Mouse (Mus musculus): Measurements from ENCODE around the gene Satb1. TPM values are rescaled to one million over a fixed set of nuclear protein-coding genes. Genes with fewer than 3 reads are reported as not detected.

Satb1 gene
- polyA plus RNA-seq, 1 experiment from 2014 or later = 6.0 TPM

DNA sequence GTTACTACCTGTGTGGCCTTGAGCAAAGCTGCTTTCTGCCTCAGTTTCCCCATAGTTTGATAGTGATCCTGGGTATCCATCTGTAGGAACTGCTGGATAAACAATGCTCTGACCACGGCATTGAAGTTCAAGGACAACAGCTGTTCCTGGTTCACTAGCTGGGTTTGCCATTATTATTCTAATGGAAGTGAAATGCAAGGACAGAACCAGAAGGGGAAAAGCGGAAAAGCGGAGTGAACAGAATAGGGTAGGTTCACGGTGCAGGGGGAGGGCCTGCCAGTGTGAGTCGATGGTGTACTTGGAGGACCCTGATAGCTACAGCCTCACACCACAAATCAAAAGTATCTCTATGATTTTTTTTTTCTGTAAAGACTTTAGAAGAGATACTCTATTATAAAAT, 6.4 kb upstream of the Satb1 start:
- no peak overlapping the region for H3K4me3 ChIP-seq (replicated peaks)
- no peak overlapping the region for H3K4me2 ChIP-seq
- no peaks in the 10 kb centered on the region for H3K4me1 ChIP-seq
- WGBS = 78% methylated on average over 5 of the region's 5 CpGs
- ATAC-seq (ENCODE audit: insufficient read depth, low FRiP score, low read depth) = no peak
- no peaks in the 10 kb centered on the region for H3K36me3 ChIP-seq
- H3K27me3 ChIP-seq (replicated peaks) = peaks cover 8% of the 10 kb centered on the region; the same call in 1 of the 2 replicates
- H3K9ac ChIP-seq = no peak overlapping the region
- H3K27ac ChIP-seq = no peak overlapping the region
- H3K9me3 ChIP-seq = no peaks in the 10 kb centered on the region

DNA sequence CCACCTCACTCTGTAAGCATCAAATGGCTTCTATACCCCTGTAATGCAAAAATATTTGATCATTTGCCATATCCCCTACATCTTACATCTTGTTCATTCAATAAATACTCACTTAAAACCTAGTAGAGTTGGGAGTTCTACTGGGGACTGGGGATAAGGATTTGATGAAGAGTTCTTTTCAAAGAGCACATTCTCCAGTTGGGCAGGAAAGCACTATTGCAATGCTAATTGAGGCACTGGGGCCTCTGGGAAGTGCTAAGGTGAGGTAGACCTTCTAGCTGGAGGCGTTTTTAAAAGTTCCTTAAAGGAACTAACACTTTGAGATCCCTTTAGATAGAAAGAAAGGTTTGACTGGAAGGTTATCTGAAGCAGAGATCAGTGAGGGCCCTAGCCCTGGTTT, 3.8 kb upstream of the Satb1 start:
- Histone ChIP-seq H3K4me2 (no peak overlapping the region), H3K27me3 (replicated peaks) (peaks cover 27% of the 10 kb centered on the region), H3K4me3 (replicated peaks) (no peak overlapping the region), H3K9me3 (no peaks in the 10 kb centered on the region), H3K27ac (no peak overlapping the region), H3K9ac (no peak overlapping the region), H3K4me1 (peaks cover 9% of the 10 kb centered on the region), H3K36me3 (no peaks in the 10 kb centered on the region)
- ATAC-seq (ENCODE audit: insufficient read depth, low FRiP score, low read depth) = no peak
- WGBS = 6% methylated on average over 1 of the region's 1 CpGs

DNA sequence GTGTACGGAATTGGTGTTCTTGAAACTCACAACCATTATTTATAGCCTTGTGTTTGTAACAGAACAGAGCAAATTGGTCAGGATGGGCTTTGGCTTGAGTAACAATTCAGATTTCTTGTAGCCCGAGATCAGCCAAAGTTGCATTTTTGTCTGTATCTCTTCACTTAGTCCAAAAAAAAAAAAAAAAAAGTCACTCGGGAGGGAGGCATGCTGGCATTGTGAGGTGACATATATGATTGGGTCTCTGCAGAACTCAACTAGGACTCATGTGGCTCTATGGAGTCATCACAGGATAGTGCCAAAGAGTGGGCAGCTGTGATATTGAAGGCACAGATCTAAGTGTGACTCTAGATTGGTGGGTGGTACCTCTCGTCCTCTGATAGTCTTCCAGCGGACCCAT, 3.2 kb upstream of the Satb1 start:
- H3K36me3 ChIP-seq = no peaks in the 10 kb centered on the region
- H3K27ac ChIP-seq = no peak overlapping the region
- no peak overlapping the region for H3K4me3 ChIP-seq (replicated peaks)
- peaks cover 33% of the 10 kb centered on the region for H3K27me3 ChIP-seq (replicated peaks)
- H3K4me2 ChIP-seq = no peak overlapping the region
- WGBS = 86% methylated on average over 5 of the region's 5 CpGs
- no peak overlapping the region for H3K9ac ChIP-seq
- ATAC-seq (ENCODE audit: insufficient read depth, low FRiP score, low read depth) = no peak
- no peaks in the 10 kb centered on the region for H3K9me3 ChIP-seq
- H3K4me1 ChIP-seq = peaks cover 15% of the 10 kb centered on the region

DNA sequence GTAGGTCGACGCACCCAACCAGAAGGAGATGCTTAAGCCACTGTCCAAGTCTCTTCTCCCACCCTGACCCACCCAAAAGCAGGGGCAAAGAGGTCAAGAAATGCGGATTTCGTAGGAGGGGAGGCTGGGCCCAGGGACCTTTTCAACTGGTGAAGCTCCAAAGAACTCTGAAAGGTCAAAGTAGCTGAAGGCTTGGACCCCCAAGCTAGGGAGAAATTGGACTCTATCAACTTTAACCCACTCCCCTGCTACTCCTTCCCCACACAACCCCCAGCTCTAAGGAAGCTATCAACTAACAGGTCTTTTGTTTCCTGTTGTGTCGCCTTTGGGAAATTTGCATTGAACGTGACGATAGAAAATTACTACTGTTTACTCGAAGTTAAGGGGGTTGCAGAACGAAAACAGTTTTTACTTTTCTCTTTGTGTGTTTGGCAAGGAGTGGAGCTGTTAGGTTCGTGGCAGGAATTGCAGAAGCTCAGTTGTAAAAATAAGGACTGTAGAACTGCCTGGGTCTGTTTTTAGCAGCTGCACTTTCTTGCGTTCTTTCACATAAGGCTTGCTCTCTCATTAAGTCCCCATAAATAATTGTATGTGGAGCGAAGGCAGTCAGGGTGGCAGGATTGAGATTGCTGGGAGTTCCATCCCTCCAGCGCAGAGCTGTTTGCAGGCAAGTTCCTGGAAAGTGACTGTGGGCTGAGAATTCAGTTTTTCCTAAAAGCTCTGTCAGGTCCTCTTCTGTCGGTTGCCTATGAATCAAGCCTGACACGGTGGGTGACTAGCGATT, 680 bp upstream of the Satb1 start:
- Histone ChIP-seq H3K27me3 (replicated peaks) (peaks cover 44% of the 10 kb centered on the region), H3K4me1 (peaks cover 15% of the 10 kb centered on the region)
- WGBS = 5% methylated on average over 16 of the region's 16 CpGs

DNA sequence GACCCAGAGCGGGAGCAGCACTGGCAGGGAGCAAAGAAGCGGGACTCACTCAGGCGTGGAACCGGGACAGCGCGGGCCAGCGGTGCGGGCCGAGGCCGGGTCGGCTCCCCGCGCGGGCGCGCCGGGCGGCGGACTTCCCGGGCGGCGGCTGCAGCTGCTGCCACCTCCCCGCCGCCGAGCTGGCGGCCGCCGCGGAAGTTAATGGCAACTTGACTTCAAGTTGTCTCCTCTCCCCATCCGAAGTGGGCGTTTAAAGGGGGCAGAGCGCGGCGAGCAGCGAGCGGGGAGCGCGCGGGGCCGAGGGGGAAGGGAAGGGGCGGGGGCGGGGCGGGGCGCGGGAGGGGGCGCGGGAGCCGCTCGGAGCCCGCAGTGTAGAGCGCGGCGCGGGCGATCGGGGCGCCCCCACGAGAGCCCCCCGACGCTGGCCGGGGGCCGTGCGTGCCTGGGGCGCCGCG, 642 bp downstream of the Satb1 start:
- H3K36me3 ChIP-seq = no peaks in the 10 kb centered on the region
- peak overlapping the region; percentile 54 for H3K4me3 ChIP-seq (replicated peaks)
- peak overlapping the region; percentile 23 for H3K9ac ChIP-seq
- peak overlapping the region; percentile 99 for H3K4me2 ChIP-seq
- H3K9me3 ChIP-seq = no peaks in the 10 kb centered on the region
- peaks cover 53% of the 10 kb centered on the region for H3K27me3 ChIP-seq (replicated peaks)
- WGBS = under 1% methylated on average over 40 of the region's 66 CpGs
- H3K4me1 ChIP-seq = peaks cover 15% of the 10 kb centered on the region
- H3K27ac ChIP-seq = no peak overlapping the region
- peak; percentile 68 for ATAC-seq (ENCODE audit: insufficient read depth, low FRiP score, low read depth)

More for the DNA sequence above, 680 bp upstream of the Satb1 start:
- H3K36me3 ChIP-seq = no peaks in the 10 kb centered on the region
- no peak for ATAC-seq (ENCODE audit: insufficient read depth, low FRiP score, low read depth)
- no peak overlapping the region for H3K27ac ChIP-seq
- H3K9me3 ChIP-seq = no peaks in the 10 kb centered on the region
- H3K4me2 ChIP-seq = peak overlapping the region; percentile 99
- no peak overlapping the region for H3K4me3 ChIP-seq (replicated peaks)
- no peak overlapping the region for H3K9ac ChIP-seq

DNA sequence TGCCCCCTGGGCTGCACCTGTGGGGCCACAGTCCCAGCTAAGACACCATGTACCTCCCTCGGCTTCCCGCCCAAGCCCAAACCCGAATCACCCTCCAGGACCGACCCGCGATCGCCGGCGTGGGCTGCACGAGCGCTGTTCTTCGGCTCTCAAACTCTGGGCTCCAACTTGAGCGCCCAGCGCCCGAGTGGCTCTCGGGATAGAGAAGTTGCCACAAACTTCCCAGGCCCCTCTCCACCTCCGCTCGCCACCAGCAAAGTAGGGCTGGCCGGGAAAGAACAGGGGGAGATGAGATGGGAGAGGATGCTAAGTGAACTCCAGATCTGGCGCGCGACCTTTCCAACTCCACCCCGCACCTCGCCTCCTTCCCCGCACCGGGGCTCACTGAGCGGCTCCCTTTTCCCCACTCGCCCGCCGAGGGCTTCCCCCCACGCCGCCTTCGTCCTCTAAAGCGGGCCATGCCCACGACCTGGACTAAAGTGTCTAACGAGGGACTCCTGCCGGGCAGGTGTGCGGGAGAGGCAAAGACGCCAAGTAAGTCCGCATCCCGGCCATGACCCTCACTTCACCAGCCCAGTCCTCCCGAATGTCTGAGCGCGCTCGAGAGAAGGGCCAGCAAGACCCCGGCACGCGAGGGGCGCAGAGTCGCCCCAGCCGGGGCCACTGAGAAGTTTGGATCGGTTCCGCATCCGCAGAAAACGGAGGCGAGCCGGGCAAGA, 1.2 kb downstream of the Satb1 start:
- no peak for ATAC-seq (ENCODE audit: insufficient read depth, low FRiP score, low read depth)
- H3K9me3 ChIP-seq = no peaks in the 10 kb centered on the region
- no peak overlapping the region for H3K27ac ChIP-seq
- WGBS = under 1% methylated on average over 56 of the region's 57 CpGs
- peak overlapping the region; percentile 23; the same call in 1 of the 2 replicates for H3K9ac ChIP-seq
- H3K4me2 ChIP-seq = peak overlapping the region; percentile 99
- peaks cover 53% of the 10 kb centered on the region for H3K27me3 ChIP-seq (replicated peaks)
- no peaks in the 10 kb centered on the region for H3K36me3 ChIP-seq
- peak overlapping the region; percentile 54 for H3K4me3 ChIP-seq (replicated peaks)
- H3K4me1 ChIP-seq = peaks cover 15% of the 10 kb centered on the region

DNA sequence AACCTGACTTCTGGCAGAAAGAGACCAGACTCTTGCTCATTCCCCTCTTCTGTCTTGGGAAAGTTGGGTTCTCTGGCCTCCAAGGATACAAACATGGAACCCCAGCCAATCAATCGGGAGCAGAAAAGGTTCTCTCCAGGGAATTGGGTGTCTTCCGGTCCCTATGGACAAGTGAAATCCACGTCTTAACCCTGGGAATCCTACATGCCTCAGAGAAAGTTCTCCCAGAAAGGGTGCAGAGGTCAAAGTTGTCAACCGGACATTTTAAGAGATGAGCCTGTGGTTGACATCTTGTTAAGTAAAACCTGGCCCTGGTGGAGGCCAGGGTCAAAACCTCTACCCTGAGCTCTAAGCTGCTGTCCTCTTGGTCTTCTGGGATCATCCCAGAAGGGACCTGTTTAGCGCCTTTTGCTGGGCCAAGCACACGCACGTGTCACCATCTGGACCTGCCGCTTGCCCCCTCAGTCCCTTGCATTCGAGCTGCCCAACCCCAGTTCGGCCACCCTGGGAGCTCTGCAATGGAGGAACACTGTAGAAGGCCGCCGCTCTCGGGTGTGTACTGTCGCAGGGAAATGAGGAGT, 1.9 kb downstream of the Satb1 start:
- Histone ChIP-seq H3K9ac (no peak overlapping the region), H3K4me3 (replicated peaks) (peak overlapping the region; percentile 54), H3K4me2 (peak overlapping the region; percentile 99), H3K27ac (no peak overlapping the region), H3K27me3 (replicated peaks) (peaks cover 56% of the 10 kb centered on the region), H3K9me3 (no peaks in the 10 kb centered on the region), H3K36me3 (no peaks in the 10 kb centered on the region), H3K4me1 (peaks cover 15% of the 10 kb centered on the region)
- 12% methylated on average over 14 of the region's 14 CpGs for WGBS
- no peak for ATAC-seq (ENCODE audit: insufficient read depth, low FRiP score, low read depth)

DNA sequence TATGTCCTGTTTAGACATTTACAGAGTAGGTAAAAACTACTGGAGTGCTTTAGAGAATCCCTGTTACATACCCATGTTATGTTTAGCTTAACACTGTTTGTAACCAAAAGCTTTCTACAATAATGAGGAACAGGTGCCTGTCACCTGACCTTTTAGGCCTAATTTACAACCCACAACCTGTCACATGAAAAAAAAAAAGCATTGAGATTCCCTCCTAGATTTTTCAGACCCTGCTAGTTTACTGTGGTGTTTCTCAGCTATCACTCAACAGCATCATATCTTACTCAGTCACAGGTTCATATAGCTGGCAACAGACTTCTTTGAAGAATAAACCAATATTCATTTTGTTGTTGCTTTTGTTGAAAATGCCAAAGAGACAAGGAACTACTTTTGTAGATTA, 3.7 kb downstream of the Satb1 start:
- no peak overlapping the region for H3K27ac ChIP-seq
- no peak for ATAC-seq (ENCODE audit: insufficient read depth, low FRiP score, low read depth)
- peaks cover 15% of the 10 kb centered on the region for H3K4me1 ChIP-seq
- H3K36me3 ChIP-seq = no peaks in the 10 kb centered on the region
- H3K9ac ChIP-seq = no peak overlapping the region
- H3K9me3 ChIP-seq = no peaks in the 10 kb centered on the region
- peaks cover 47% of the 10 kb centered on the region for H3K27me3 ChIP-seq (replicated peaks)
- H3K4me2 ChIP-seq = no peak overlapping the region
- no peak overlapping the region for H3K4me3 ChIP-seq (replicated peaks)

DNA sequence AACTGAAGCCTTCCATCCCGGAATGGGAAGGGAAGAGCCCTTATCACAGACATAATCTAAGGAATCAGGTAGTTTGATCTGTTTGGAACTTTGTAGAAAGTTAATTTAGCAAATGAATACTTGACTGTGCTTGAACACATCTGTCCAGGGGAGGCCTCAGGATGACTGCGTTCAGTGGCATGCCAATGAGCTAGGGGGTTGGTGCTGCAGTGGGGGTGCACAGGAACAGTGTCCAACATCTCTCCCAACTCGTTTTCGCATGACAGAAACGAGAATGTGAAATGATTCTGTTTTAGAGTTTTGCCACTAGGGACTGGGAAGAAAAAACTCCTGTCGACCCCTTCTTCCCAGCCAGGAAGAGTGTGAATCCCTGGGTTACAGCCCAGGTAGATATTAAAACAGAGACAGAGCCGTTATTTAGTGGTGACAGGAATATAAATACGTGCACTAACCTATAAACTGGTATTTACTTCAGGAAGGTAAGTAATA, 5.1 kb downstream of the Satb1 start:
- H3K27ac ChIP-seq = no peak overlapping the region
- no peak overlapping the region for H3K4me3 ChIP-seq (replicated peaks)
- no peak overlapping the region for H3K9ac ChIP-seq
- H3K4me2 ChIP-seq = no peak overlapping the region
- no peak for ATAC-seq (ENCODE audit: insufficient read depth, low FRiP score, low read depth)
- peaks cover 12% of the 10 kb centered on the region for H3K4me1 ChIP-seq
- H3K27me3 ChIP-seq (replicated peaks) = peaks cover 39% of the 10 kb centered on the region
- no peaks in the 10 kb centered on the region for H3K9me3 ChIP-seq
- no peaks in the 10 kb centered on the region for H3K36me3 ChIP-seq
- WGBS = 50% methylated on average over 8 of the region's 8 CpGs

DNA sequence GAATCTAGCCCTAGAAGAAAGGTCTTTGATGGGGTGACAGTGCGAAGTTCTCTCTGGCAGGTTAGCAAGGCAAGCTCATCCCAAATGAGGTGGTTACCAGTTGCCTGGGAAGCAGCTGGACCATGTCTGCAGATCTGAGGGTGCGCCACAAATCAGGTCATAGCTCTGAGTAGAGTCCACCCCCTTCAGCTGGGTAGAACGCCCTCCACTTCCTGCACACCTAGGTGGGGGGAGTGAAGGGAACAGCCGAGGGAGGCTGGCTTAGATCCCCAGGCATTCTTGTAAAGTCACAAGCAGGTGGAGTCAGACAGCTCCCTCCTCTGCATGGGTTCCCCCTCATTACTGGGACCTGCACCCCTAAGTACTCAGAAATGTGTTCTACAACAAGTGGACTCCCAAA, 6.6 kb downstream of the Satb1 start:
- no peaks in the 10 kb centered on the region for H3K9me3 ChIP-seq
- no peak overlapping the region for H3K4me3 ChIP-seq (replicated peaks)
- H3K27me3 ChIP-seq (replicated peaks) = peaks cover 29% of the 10 kb centered on the region
- no peak overlapping the region for H3K27ac ChIP-seq
- H3K4me2 ChIP-seq = no peak overlapping the region
- H3K36me3 ChIP-seq = no peaks in the 10 kb centered on the region
- WGBS = 53% methylated on average over 4 of the region's 4 CpGs
- H3K9ac ChIP-seq = no peak overlapping the region
- H3K4me1 ChIP-seq = peaks cover 2% of the 10 kb centered on the region; the same call in 1 of the 2 replicates
- ATAC-seq (ENCODE audit: insufficient read depth, low FRiP score, low read depth) = no peak

DNA sequence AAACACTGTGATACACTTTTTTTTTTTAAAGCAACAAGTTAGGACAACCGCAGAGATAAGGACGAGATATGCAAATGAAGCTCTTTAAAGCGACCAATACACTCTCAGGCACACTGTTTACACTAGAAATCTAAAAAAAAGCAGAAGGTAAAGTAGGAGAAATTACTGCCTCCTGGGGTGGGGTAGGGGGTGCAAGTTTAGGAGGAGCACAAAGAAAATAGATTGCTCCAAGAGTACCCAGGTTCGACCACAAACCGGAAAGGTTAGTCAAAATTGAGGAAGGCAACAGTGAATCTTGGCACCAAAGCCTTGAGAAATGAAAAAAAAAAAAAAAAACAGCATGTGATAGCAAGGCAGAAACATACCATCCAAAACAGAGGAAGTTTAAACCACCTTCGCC, 18.8 kb downstream of the Satb1 start:
- H3K4me3 ChIP-seq (replicated peaks) = no peak overlapping the region
- no peak overlapping the region for H3K4me2 ChIP-seq
- no peaks in the 10 kb centered on the region for H3K36me3 ChIP-seq
- no peak for ATAC-seq (ENCODE audit: insufficient read depth, low FRiP score, low read depth)
- H3K27me3 ChIP-seq (replicated peaks) = no peaks in the 10 kb centered on the region
- H3K9me3 ChIP-seq = no peaks in the 10 kb centered on the region
- H3K27ac ChIP-seq = no peak overlapping the region
- no peaks in the 10 kb centered on the region for H3K4me1 ChIP-seq
- no peak overlapping the region for H3K9ac ChIP-seq
- 28% methylated on average over 6 of the region's 6 CpGs for WGBS

DNA sequence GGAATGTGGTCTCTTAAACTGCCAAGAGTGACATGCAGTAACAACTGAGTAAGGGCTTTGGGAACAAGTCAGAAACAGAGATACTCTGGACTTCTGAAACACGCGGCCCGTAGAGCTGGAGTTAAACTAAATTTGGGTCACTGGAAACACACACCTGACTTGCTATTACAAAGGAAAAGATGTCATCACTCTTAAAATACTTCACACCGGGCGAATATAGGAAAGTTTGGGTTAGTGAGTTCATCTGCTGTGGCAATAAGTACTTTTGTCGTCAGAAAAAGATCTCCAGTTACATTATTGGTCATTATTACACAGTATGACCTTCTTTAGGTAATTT, 19.3 kb downstream of the Satb1 start:
- ATAC-seq (ENCODE audit: insufficient read depth, low FRiP score, low read depth) = no peak
- H3K4me3 ChIP-seq (replicated peaks) = peak overlapping the region; percentile 84
- H3K36me3 ChIP-seq = no peaks in the 10 kb centered on the region
- no peaks in the 10 kb centered on the region for H3K9me3 ChIP-seq
- H3K4me2 ChIP-seq = peak overlapping the region; percentile 96
- H3K9ac ChIP-seq = no peak overlapping the region
- H3K4me1 ChIP-seq = no peaks in the 10 kb centered on the region
- no peaks in the 10 kb centered on the region for H3K27me3 ChIP-seq (replicated peaks)
- 2% methylated on average over 6 of the region's 6 CpGs for WGBS
- H3K27ac ChIP-seq = no peak overlapping the region

Measured in stomach, embryonic 15.5 days (tissue).